Mouse (Mus musculus): ENCODE measurements at regions not wholly inside any gene's neighbourhood (a gene's known extent, or its start where the extent isn't known, plus 50 kb on each side); places are given as distances from the start of the nearest gene placed in this dataset.

- no peak overlapping the region for H3K27ac ChIP-seq (replicated peaks; ENCODE audit: insufficient read depth, low read depth, low read length)
- no peak overlapping the region for H3K4me3 ChIP-seq (ENCODE audit: insufficient read depth, low read depth, low read length)
- TF ChIP-seq CTCF (IDR thresholded peaks at IDR 0.05; ENCODE audit: low read depth, low read length) (no peak), POLR2A (IDR thresholded peaks at IDR 0.05; ENCODE audit: extremely low read depth, insufficient read depth, low read length) (no peak)
- no peaks in the 10 kb centered on the region for H3K36me3 ChIP-seq (ENCODE audit: control insufficient read depth, insufficient read depth, low read length)
- 74% methylated on average over 4 of the region's 4 CpGs for WGBS
- no peak overlapping the region for H3K9ac ChIP-seq (ENCODE audit: low read depth, low read length)
- no peaks in the 10 kb centered on the region for H3K27me3 ChIP-seq (ENCODE audit: control insufficient read depth, insufficient read depth, low read length)
- H3K79me2 ChIP-seq (ENCODE audit: control insufficient read depth, insufficient read depth, low read length): no peaks in the 10 kb centered on the region
- H3K4me1 ChIP-seq (ENCODE audit: control insufficient read depth, insufficient read depth, low read length): no peaks in the 10 kb centered on the region
- DNase-seq (ENCODE audit: extremely low read depth, low read depth, low spot score): no peak
Observed at GRCm38 (mm10) chr14:87612871-87613270, 196.4 kb downstream of the Tdrd3 start.

DNA sequence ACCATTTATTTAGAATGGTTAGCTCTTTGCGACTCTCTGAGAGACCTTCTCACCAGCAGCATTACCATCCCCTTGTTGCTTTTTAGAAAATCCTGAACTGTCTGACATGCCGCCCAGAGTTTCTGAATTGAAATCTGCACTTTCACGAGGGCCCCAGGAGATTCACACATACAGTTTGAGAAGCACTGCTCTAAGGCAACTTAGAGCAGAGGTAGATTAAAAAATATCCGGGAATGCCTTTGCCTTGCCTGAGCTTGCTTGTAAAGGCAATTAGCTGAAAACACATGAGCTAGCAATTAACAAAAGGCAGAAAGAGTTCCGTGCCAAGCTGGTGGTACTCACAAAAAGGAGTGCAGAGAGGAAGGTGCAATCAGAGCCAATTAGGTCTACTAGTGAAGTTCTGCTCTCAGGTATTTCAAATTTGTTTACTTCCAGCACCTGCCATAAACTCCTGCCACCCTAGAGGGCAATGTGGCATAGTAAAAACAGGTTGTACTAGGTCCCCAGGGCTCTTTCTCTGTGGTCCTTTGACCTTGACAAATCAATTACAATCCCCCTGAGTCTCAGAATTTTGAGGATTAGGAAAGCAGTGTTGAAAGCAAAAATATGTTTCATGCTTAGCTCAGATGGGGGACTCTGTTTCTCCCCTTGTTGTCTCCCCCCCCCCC lies 203.1 kb downstream of the Tdrd3 start:
- WGBS: 69% methylated on average over 5 of the region's 5 CpGs
- no peak overlapping the region for H3K27ac ChIP-seq (replicated peaks; ENCODE audit: insufficient read depth, low read depth, low read length)
- no peak for TF ChIP-seq CTCF (IDR thresholded peaks at IDR 0.05; ENCODE audit: low read depth, low read length)
- TF ChIP-seq POLR2A (IDR thresholded peaks at IDR 0.05; ENCODE audit: extremely low read depth, insufficient read depth, low read length): no peak
- DNase-seq (ENCODE audit: extremely low read depth, low read depth, low spot score): no peak
- no peaks in the 10 kb centered on the region for H3K36me3 ChIP-seq (ENCODE audit: control insufficient read depth, insufficient read depth, low read length)
- no peak overlapping the region for H3K9ac ChIP-seq (ENCODE audit: low read depth, low read length)
- H3K4me3 ChIP-seq (ENCODE audit: insufficient read depth, low read depth, low read length): no peak overlapping the region
- no peaks in the 10 kb centered on the region for H3K79me2 ChIP-seq (ENCODE audit: control insufficient read depth, insufficient read depth, low read length)
- H3K27me3 ChIP-seq (ENCODE audit: control insufficient read depth, insufficient read depth, low read length): no peaks in the 10 kb centered on the region
- H3K4me1 ChIP-seq (ENCODE audit: control insufficient read depth, insufficient read depth, low read length): no peaks in the 10 kb centered on the region

DNA sequence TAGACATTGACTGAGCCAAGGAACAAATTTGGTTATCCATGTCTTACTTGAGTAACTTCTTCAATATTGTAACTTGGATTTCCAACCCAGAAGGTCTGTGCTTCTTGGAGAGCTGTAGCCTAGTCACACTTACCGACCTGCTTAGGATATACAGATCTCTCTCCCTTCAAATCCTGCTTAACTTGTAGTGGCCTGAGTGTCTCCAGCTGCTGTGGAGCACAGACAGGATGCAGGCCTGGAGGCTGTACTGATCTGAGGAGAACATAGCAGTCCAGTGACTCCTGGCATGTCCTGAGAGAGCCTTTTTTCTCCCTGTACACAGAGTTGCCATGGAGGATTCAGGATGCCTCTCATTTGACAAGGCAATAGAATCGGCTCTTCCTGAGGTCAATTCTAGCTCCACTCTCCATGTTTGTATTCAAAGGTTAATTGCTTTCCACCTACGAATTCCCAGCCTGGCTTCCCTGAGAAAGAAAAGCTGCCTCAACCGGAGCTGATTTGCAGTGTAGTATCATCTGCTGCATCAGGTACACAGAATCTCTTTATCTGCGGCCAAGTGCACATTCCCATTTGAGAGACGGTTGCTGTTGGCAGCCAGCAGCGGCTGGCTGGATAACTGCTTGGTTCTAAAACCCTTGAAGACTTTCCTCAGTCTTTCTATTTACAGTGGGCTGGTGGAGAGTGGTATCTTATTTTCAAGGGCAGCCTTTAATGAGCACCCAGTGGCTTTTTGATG lies 214.8 kb downstream of the Tdrd3 start:
- no peaks in the 10 kb centered on the region for H3K4me1 ChIP-seq (ENCODE audit: control insufficient read depth, insufficient read depth, low read length)
- H3K4me3 ChIP-seq (ENCODE audit: insufficient read depth, low read depth, low read length): no peak overlapping the region
- H3K27me3 ChIP-seq (ENCODE audit: control insufficient read depth, insufficient read depth, low read length): no peaks in the 10 kb centered on the region
- 66% methylated on average over 7 of the region's 7 CpGs for WGBS
- DNase-seq (ENCODE audit: extremely low read depth, low read depth, low spot score): no peak
- H3K36me3 ChIP-seq (ENCODE audit: control insufficient read depth, insufficient read depth, low read length): no peaks in the 10 kb centered on the region
- TF ChIP-seq POLR2A (IDR thresholded peaks at IDR 0.05; ENCODE audit: extremely low read depth, insufficient read depth, low read length) (no peak), CTCF (IDR thresholded peaks at IDR 0.05; ENCODE audit: low read depth, low read length) (no peak)
- H3K9ac ChIP-seq (ENCODE audit: low read depth, low read length): no peak overlapping the region
- H3K79me2 ChIP-seq (ENCODE audit: control insufficient read depth, insufficient read depth, low read length): no peaks in the 10 kb centered on the region
- no peak overlapping the region for H3K27ac ChIP-seq (replicated peaks; ENCODE audit: insufficient read depth, low read depth, low read length)

DNA sequence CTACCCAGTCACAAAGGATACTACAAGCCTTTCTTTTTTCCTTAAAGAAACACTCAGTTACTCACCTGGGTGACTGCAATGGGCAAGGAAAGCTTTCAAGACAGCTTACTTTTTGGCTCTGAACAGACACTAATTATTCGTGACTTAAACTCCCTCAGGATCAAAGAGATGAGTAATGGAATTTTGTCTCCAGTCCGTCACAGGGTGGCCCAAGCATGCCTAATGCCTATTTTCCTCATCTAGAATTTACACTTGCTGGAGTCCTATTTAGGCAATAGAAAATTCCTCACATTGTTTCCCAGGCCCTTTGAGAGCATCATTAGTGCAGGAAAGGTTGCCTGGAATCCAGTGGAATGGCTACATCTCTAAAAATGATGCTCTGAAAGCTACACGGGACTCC lies 218.2 kb downstream of the Tdrd3 start:
- no peaks in the 10 kb centered on the region for H3K4me1 ChIP-seq (ENCODE audit: control insufficient read depth, insufficient read depth, low read length)
- H3K27ac ChIP-seq (replicated peaks; ENCODE audit: insufficient read depth, low read depth, low read length): no peak overlapping the region
- H3K36me3 ChIP-seq (ENCODE audit: control insufficient read depth, insufficient read depth, low read length): no peaks in the 10 kb centered on the region
- no peaks in the 10 kb centered on the region for H3K79me2 ChIP-seq (ENCODE audit: control insufficient read depth, insufficient read depth, low read length)
- no peaks in the 10 kb centered on the region for H3K27me3 ChIP-seq (ENCODE audit: control insufficient read depth, insufficient read depth, low read length)
- H3K4me3 ChIP-seq (ENCODE audit: insufficient read depth, low read depth, low read length): no peak overlapping the region
- DNase-seq (ENCODE audit: extremely low read depth, low read depth, low spot score): no peak
- 65% methylated on average over 3 of the region's 3 CpGs for WGBS
- no peak overlapping the region for H3K9ac ChIP-seq (ENCODE audit: low read depth, low read length)
- no peak for TF ChIP-seq POLR2A (IDR thresholded peaks at IDR 0.05; ENCODE audit: extremely low read depth, insufficient read depth, low read length)

DNA sequence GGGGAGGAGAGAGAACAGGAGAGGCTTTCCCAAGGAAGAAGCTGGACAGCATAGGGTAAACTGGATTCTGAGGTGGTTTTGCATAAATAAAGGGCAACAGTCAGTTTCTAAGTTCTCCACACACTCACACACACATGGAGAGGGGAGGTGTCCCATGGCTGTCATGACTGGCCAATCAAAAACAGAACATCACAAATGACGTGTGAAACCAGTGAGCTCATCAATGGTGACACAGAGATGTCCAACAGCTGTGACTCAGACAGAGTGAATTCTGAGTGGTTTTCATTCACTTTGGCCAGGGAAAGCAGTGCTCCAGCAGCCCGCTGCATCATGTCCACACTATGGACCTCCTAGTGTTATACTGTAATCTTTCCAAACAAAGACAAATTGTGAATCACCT lies 220.7 kb downstream of the Tdrd3 start:
- Histone ChIP-seq H3K79me2 (ENCODE audit: control insufficient read depth, insufficient read depth, low read length) (no peaks in the 10 kb centered on the region), H3K4me3 (ENCODE audit: insufficient read depth, low read depth, low read length) (no peak overlapping the region), H3K9ac (ENCODE audit: low read depth, low read length) (no peak overlapping the region), H3K4me1 (ENCODE audit: control insufficient read depth, insufficient read depth, low read length) (no peaks in the 10 kb centered on the region), H3K27ac (replicated peaks; ENCODE audit: insufficient read depth, low read depth, low read length) (no peak overlapping the region), H3K36me3 (ENCODE audit: control insufficient read depth, insufficient read depth, low read length) (no peaks in the 10 kb centered on the region), H3K27me3 (ENCODE audit: control insufficient read depth, insufficient read depth, low read length) (no peaks in the 10 kb centered on the region)
- DNase-seq (ENCODE audit: extremely low read depth, low read depth, low spot score): no peak
- TF ChIP-seq CTCF (IDR thresholded peaks at IDR 0.05; ENCODE audit: low read depth, low read length) (no peak), POLR2A (IDR thresholded peaks at IDR 0.05; ENCODE audit: extremely low read depth, insufficient read depth, low read length) (no peak)
- 80% methylated on average over 2 of the region's 2 CpGs for WGBS

DNA sequence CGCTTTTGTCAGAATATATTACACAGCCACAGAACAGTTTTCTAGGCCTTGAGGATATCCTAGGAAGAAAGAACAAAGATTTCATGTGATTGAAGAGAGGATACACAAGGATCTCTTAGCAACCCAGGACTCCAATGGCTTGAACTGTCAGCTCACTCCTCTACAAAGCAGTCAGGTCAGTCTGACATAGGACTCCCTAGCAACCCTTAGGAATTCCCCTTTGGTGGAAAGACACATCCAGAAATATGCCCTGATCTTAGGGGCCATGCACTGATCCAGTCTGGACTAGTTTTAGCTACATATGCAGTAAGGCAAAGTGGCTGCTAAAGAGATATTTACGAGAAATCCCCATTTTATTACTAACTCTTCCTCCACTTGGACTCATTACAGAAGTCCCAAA lies 251.5 kb downstream of the Tdrd3 start:
- Histone ChIP-seq H3K27me3 (ENCODE audit: control insufficient read depth, insufficient read depth, low read length) (no peaks in the 10 kb centered on the region), H3K4me3 (ENCODE audit: insufficient read depth, low read depth, low read length) (no peak overlapping the region), H3K36me3 (ENCODE audit: control insufficient read depth, insufficient read depth, low read length) (no peaks in the 10 kb centered on the region), H3K9ac (ENCODE audit: low read depth, low read length) (no peak overlapping the region), H3K4me1 (ENCODE audit: control insufficient read depth, insufficient read depth, low read length) (no peaks in the 10 kb centered on the region), H3K27ac (replicated peaks; ENCODE audit: insufficient read depth, low read depth, low read length) (no peak overlapping the region), H3K79me2 (ENCODE audit: control insufficient read depth, insufficient read depth, low read length) (no peaks in the 10 kb centered on the region)
- 85% methylated on average over 2 of the region's 2 CpGs for WGBS
- no peak for DNase-seq (ENCODE audit: extremely low read depth, low read depth, low spot score)
- TF ChIP-seq CTCF (IDR thresholded peaks at IDR 0.05; ENCODE audit: low read depth, low read length) (no peak), POLR2A (IDR thresholded peaks at IDR 0.05; ENCODE audit: extremely low read depth, insufficient read depth, low read length) (no peak)

All from liver, adult 2 months (tissue).